In the genomic region with DNA sequence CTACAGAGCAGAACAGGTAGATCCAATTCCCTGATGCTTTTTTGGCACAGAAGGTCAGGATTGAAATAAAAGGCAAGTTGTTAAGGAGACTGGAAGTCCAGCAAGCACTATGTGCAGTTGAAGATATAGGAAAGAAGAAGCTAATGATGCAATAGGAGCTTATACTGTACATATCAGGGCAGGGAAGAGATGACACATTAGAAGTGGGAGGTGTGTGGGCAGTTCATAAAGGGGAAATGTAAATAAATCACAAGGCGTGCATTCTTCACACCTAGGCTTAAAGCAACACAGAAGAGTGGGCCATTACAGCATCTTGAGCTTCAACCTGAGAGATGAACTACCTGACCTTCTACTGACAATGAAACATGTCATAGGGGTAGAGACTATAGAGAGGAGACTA, we compare ENCODE assay signal across 19 mouse cellular contexts.
"Had no signal": no experiment of that assay in that cellular context is flagged by ENCODE, and none has a peak within 500 bp of the region (broad histone marks: within the 10 kb centered on the region; RNA-seq: fewer than 3 reads in every experiment).

No protein-coding gene starts in this region.

- H3K9me3 ChIP-seq: liver, embryonic 13.5 days; megakaryocyte, embryonic 14.5 days had no signal

- H3K27me3 ChIP-seq: kidney, embryonic 15.5 days; liver, embryonic 13.5 days; megakaryocyte, embryonic 14.5 days; midbrain, embryonic 13.5 days had no signal

- H3K4me1 ChIP-seq: kidney, embryonic 15.5 days; midbrain, embryonic 10.5 days; midbrain, embryonic 13.5 days had no signal

- H3K9ac ChIP-seq: kidney, embryonic 15.5 days; liver, embryonic 13.5 days; midbrain, embryonic 13.5 days had no signal

- H3K27ac ChIP-seq: kidney, embryonic 15.5 days; left cerebral cortex, adult 2 months; liver, embryonic 13.5 days; midbrain, embryonic 10.5 days; midbrain, embryonic 13.5 days had no signal

- DNase-seq: kidney, adult 2 months; kidney, postnatal 10 days; kidney, postnatal 36 days; layer of hippocampus, postnatal 36 days; liver, embryonic 13.5 days; lung, adult 2 months; lung, postnatal 14 days; lung, postnatal 4 days; right cerebral cortex, adult 18-20 months; right cerebral cortex, postnatal 14 days; spleen, adult 18-20 months; thymus, adult 18-20 months; thymus, postnatal 36 days had no signal

- H3K36me3 ChIP-seq: kidney, embryonic 15.5 days; liver, embryonic 13.5 days; midbrain, embryonic 10.5 days; midbrain, embryonic 13.5 days had no signal

- H3K4me3 ChIP-seq: kidney, embryonic 15.5 days; left cerebral cortex, adult 2 months; liver, embryonic 13.5 days; megakaryocyte, embryonic 14.5 days; midbrain, embryonic 10.5 days; midbrain, embryonic 13.5 days had no signal

- H3K4me2 ChIP-seq: kidney, embryonic 15.5 days; liver, embryonic 13.5 days; midbrain, embryonic 13.5 days had no signal

- ATAC-seq: midbrain, embryonic 13.5 days; midbrain, embryonic 16.5 days had no signal
